In genomic region chr3:126996721-126997120, GRCm38 (mm10) we compare ENCODE assay signal across 11 mouse cellular contexts.
DNase-seq lines count a peak whose midpoint lies in the region; ATAC-seq and TF ChIP-seq lines count a peak whose summit lies in the region.
"Had no signal": no experiment of that assay in that cellular context is flagged by ENCODE, and none has a peak within 500 bp of the region (broad histone marks: within the 10 kb centered on the region; RNA-seq: fewer than 3 reads in every experiment).

No protein-coding gene starts in this region.

- TF ChIP-seq POLR2A in lung, adult 2 months (IDR thresholded peaks at IDR 0.05; ENCODE audit: borderline replicate concordance, extremely low read depth, low read depth, low read length), result no peak

- DNase-seq in lung, adult 2 months, result no peak
- DNase-seq in stomach, postnatal 0 days (ENCODE audit: low spot score), result no peak
- DNase-seq in left cerebral cortex, adult 11 months (ENCODE audit: low spot score), result no peak
- no peak for DNase-seq in kidney, postnatal 25 days
- DNase-seq: gastrocnemius, postnatal 14 days; spleen, adult 18-20 months had no signal

- H3K4me2 ChIP-seq in lung, embryonic 16.5 days (ENCODE audit: low read depth, low read length), result 0 out of 2 replicates have a peak overlapping the region, but pooled peaks have one; percentile 5
- H3K4me2 ChIP-seq in hindbrain, embryonic 12.5 days (replicated peaks), result peak overlapping the region; percentile 50
- H3K4me2 ChIP-seq in midbrain, embryonic 13.5 days (replicated peaks), result peak overlapping the region; percentile 52
- H3K4me2 ChIP-seq in stomach, postnatal 0 days (replicated peaks; ENCODE audit: low read depth), result peak overlapping the region; percentile 36

- no peak for ATAC-seq in lung, embryonic 16.5 days (ENCODE audit: low read depth)
- ATAC-seq in hindbrain, embryonic 12.5 days (ENCODE audit: low FRiP score), result peak; percentile 56
- ATAC-seq in midbrain, embryonic 13.5 days, result peak; percentile 65
- no peak for ATAC-seq in stomach, postnatal 0 days (ENCODE audit: low FRiP score, low TSS enrichment)
- ATAC-seq in megakaryocyte-erythroid progenitor cell, adult 5-6 weeks (replicated peaks; ENCODE audit: low FRiP score, low TSS enrichment, poor library complexity, severe bottlenecking), result no peak

- no peak overlapping the region for H3K9ac ChIP-seq in lung, embryonic 16.5 days (ENCODE audit: low read length)
- no peak overlapping the region for H3K9ac ChIP-seq in hindbrain, embryonic 12.5 days
- no peak overlapping the region for H3K9ac ChIP-seq in midbrain, embryonic 13.5 days (replicated peaks)
- H3K9ac ChIP-seq in stomach, postnatal 0 days (ENCODE audit: low read length), result no peak overlapping the region

- no peak overlapping the region for H3K4me3 ChIP-seq in lung, embryonic 16.5 days (ENCODE audit: low read length)
- no peak overlapping the region for H3K4me3 ChIP-seq in lung, adult 2 months (replicated peaks; ENCODE audit: extremely low read depth, low read depth, low read length)
- no peak overlapping the region for H3K4me3 ChIP-seq in hindbrain, embryonic 12.5 days
- 0 out of 2 replicates have a peak overlapping the region, but pooled peaks have one; percentile 12 for H3K4me3 ChIP-seq in midbrain, embryonic 13.5 days (replicated peaks)
- H3K4me3 ChIP-seq in stomach, postnatal 0 days (ENCODE audit: low read depth, low read length), result 0 out of 2 replicates have a peak overlapping the region, but pooled peaks have one; percentile 3

- H3K9me3 ChIP-seq in lung, embryonic 16.5 days (ENCODE audit: control insufficient read depth, low read length), result no peaks in the 10 kb centered on the region
- H3K9me3 ChIP-seq in hindbrain, embryonic 12.5 days (replicated peaks), result no peaks in the 10 kb centered on the region
- no peaks in the 10 kb centered on the region for H3K9me3 ChIP-seq in midbrain, embryonic 13.5 days
- no peaks in the 10 kb centered on the region for H3K9me3 ChIP-seq in stomach, postnatal 0 days (ENCODE audit: control insufficient read depth, low read length)

- TF ChIP-seq EP300 in stomach, postnatal 0 days (optimal IDR thresholded peaks at IDR 0.05), result no peak

- no peaks in the 10 kb centered on the region for H3K36me3 ChIP-seq in lung, embryonic 16.5 days (ENCODE audit: control insufficient read depth, insufficient read depth, low read length)
- peaks cover under 1% of the 10 kb centered on the region; the same call in 1 of the 2 replicates for H3K36me3 ChIP-seq in hindbrain, embryonic 12.5 days
- peaks cover 8% of the 10 kb centered on the region for H3K36me3 ChIP-seq in midbrain, embryonic 13.5 days
- H3K36me3 ChIP-seq in stomach, postnatal 0 days (ENCODE audit: control insufficient read depth, insufficient read depth, low read length), result no peaks in the 10 kb centered on the region

- peaks cover 8% of the 10 kb centered on the region for H3K4me1 ChIP-seq in lung, embryonic 16.5 days (replicated peaks; ENCODE audit: control insufficient read depth, insufficient read depth, low read length)
- H3K4me1 ChIP-seq in lung, adult 2 months (ENCODE audit: control insufficient read depth, insufficient read depth, low read length), result peaks cover 3% of the 10 kb centered on the region; the same call in 1 of the 2 replicates
- H3K4me1 ChIP-seq in hindbrain, embryonic 12.5 days, result peaks cover 35% of the 10 kb centered on the region
- peaks cover 57% of the 10 kb centered on the region for H3K4me1 ChIP-seq in midbrain, embryonic 13.5 days (replicated peaks)
- no peaks in the 10 kb centered on the region for H3K4me1 ChIP-seq in stomach, postnatal 0 days (replicated peaks; ENCODE audit: control insufficient read depth, insufficient read depth)

- 66% methylated on average over 8 of the region's 8 CpGs for WGBS in lung, embryonic 16.5 days
- 87% methylated on average over 8 of the region's 8 CpGs for WGBS in lung, adult 2 months
- WGBS in hindbrain, embryonic 12.5 days, result 30% methylated on average over 8 of the region's 8 CpGs
- 9% methylated on average over 8 of the region's 8 CpGs for WGBS in midbrain, embryonic 13.5 days
- 58% methylated on average over 8 of the region's 8 CpGs for WGBS in stomach, postnatal 0 days

- no peak for TF ChIP-seq CTCF in lung, adult 2 months (IDR thresholded peaks at IDR 0.05; ENCODE audit: insufficient read depth, low read length)
- no peak for TF ChIP-seq CTCF in stomach, postnatal 0 days (IDR thresholded peaks at IDR 0.05; ENCODE audit: low read depth)

- no peaks in the 10 kb centered on the region for H3K27me3 ChIP-seq in lung, embryonic 16.5 days (ENCODE audit: control insufficient read depth, insufficient read depth, low read depth, low read length)
- H3K27me3 ChIP-seq in hindbrain, embryonic 12.5 days, result no peaks in the 10 kb centered on the region
- H3K27me3 ChIP-seq in midbrain, embryonic 13.5 days, result no peaks in the 10 kb centered on the region
- H3K27me3 ChIP-seq in stomach, postnatal 0 days (ENCODE audit: control insufficient read depth, insufficient read depth, low read length), result no peaks in the 10 kb centered on the region
- H3K27me3 ChIP-seq: Patski had no signal

- no peak overlapping the region for H3K27ac ChIP-seq in lung, embryonic 16.5 days (ENCODE audit: low read length)
- H3K27ac ChIP-seq in hindbrain, embryonic 12.5 days, result peak overlapping the region; percentile 87
- peak overlapping the region; percentile 83 for H3K27ac ChIP-seq in midbrain, embryonic 13.5 days
- no peak overlapping the region for H3K27ac ChIP-seq in stomach, postnatal 0 days (replicated peaks)

Comparison
In these comparisons a context has a peak if more than half of its experiments do, and no peak if none do; other contexts are left out.
1. ATAC-seq: peak in hindbrain, embryonic 12.5 days (single experiment) and midbrain, embryonic 13.5 days (single experiment); none in lung, embryonic 16.5 days (single experiment), stomach, postnatal 0 days (single experiment) and megakaryocyte-erythroid progenitor cell, adult 5-6 weeks (single experiment).
2. H3K27ac ChIP-seq: peak in hindbrain, embryonic 12.5 days (single experiment) and midbrain, embryonic 13.5 days (single experiment); none in lung, embryonic 16.5 days (single experiment) and stomach, postnatal 0 days (single experiment).
3. H3K4me3 ChIP-seq: peak in midbrain, embryonic 13.5 days (single experiment) and stomach, postnatal 0 days (single experiment); none in lung, embryonic 16.5 days (single experiment), lung, adult 2 months (single experiment) and hindbrain, embryonic 12.5 days (single experiment).
4. Peak in every context shown above with its lines, with median percentiles within 50 percentile points of each other: H3K4me2 ChIP-seq.